Mouse (Mus musculus) gastrocnemius, postnatal 14 days (tissue): ENCODE data around the gene Dnaja2. TPM values are rescaled to one million over a fixed set of nuclear protein-coding genes. Genes with fewer than 3 reads are reported as not detected.

Experiments
- DNase-seq: peaks from one replicate; pipeline ENCODE4 v3.0.0; 2021; ENCODE audit warnings: mixed read lengths
- intact Hi-C: fragments of 180-260 bp; cut with DNase I; formaldehyde crosslinking; loops from one replicate; pipeline ENCODE4 v1.15.1; 2025; ENCODE audit warnings: low total_unique reads
- total RNA-seq, 2 experiments: library from RNA; stranded (reverse); gene quantifications; 2 replicates each; pipeline ENCODE4 v1.2.3; 2021

Gene Dnaja2
- total RNA-seq, 2 experiments from 2014 or later: 177 to 178 TPM

DNA sequence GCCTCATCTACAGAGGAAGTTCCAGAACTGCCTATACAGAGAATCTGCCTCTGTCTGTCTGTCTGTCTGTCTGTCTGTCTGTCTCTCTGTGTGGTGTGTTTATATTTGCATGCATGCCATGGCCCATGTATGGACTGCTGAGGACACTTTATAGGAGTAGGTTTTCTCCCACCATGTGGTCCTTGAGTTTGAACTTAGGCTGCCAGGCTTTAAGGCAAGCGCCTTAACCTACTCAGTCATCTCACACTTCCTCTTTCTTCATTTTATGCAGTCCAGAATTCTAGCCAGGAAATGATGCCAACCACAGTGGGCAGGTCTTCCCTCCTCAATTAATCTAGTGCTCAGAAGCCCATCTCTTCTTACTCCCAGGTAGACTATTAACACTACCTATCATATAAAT is 4.1 kb upstream of the Dnaja2 start:
- no peak for DNase-seq
- intact Hi-C loops: no loop called here

DNA sequence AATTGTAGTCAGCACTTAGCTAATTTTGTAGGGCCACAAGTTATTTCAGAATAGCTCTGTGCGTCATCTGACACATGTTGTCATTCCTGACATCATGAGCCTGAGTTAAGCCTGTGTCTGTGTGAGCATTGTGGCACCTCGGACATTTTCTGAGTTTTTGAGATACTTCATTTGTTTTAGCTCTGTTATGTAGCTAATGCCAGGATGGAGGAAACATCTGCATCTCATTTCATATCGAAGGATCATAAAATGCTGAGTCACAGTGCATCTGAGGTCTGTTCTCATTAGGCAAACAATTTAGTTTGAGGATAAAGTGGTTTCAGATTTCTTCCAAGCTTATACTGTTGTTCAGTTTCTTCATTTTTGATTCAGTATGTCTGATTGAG is 2.5 kb upstream of the Dnaja2 start:
- intact Hi-C loops: no loop called here
- no peak for DNase-seq

DNA sequence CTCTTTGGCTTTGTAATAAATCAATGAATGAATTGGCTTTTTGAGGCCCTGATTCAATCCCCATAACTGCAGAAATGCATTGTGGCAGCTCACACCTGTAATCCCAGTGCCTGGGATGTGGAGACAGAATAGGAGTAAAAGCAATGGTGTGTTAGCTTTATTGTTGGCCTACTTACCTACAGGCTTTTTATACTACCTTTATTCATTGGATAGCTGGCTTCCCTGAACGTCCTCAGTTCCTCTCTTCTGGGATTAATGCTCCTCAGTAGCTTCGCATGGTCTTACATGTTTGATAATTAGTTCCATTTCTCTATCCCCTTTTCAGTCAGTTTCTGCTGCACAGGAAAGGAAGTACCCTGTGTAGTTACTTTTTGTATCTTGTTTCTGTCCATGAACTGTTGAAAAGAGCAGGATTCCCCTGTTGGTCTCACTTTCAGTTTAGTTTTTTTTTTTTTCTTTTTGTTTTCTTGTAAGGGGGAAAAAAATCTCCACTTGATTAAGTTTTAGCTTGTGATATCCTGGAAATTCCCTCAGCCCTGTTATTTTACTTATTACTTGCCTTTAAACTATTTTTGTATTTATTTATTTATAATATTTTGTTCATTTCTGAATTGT is 1.9 kb upstream of the Dnaja2 start:
- DNase-seq: no peak
- intact Hi-C loops: no loop called here

DNA sequence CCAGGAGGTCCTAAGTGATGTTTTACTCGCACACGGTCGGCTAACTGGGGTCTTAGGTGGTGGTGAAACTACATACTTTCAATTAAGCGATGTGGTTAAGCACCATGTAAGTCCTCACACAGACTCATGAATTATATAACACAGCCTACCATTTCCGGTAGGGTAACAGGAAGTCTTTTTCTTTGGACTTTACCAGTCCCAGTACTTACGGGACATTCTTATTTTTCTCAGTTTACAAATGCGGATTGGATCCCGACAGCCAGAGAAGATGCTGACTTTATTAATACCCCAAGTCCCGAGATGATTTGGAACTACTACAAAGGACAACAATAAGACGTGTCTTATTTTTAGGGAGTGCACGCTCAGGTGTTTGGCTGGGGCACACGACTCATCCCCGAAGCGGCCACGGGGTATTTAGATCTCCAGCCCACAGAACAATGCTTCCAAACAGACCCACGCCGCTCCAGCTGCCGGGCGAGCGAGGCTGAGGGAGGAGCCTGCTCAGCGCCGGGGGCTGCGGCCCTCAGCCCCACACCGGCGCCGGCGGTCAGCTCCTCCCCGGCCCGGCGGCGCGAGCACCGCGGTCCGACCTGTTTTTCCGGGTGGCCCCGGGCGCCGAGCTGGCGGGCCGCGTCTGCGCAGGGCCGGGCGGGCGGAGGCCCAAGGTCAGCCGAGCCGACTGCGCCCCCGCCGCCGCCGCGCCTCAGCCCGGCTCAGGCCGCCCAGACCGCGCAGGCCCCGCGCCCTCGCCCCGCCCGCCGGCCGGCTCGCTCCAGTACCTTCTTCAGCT is 558 bp downstream of the Dnaja2 start:
- no peak for DNase-seq
- intact Hi-C loops: no loop called here

DNA sequence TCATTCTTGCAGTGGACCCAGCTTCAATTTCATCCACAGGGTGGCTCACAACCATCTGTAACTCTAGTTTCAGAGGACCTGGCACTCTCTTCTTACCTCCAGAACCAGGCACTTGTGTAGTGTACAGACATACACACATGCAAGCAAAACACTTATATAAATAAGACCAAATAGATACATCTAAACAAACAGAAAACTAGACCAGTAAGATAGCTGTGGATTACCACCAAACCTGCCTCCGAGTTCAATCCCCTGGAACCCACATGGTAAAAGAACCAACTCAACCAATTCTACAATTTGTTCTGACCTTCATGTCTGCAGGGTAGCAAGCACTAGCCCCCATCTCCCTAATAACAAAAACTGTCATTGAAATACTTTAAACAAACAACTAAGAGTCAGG is 3.2 kb downstream of the Dnaja2 start:
- intact Hi-C loops: no loop called here

DNA sequence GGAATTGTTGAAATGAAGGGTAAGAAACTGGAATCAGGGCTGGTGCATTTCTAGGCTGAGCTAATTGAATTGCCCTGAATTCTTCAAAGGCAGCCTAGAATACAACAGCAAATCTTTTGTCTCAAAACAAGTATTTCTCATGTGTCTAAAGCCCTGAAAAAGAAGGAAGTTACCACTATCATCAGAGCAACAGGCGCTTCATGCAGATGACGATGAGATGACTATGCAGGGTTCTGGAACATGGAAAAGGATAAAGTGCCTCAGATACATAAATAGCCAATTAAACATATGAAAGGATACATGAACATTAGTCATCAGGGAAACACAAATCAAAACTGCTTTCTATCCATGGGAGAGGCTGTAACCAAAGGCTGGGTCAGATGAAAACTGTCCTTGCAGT is 18.8 kb downstream of the Dnaja2 start:
- intact Hi-C loops: no loop called here
- no peak for DNase-seq

More for the DNA sequence above, 3.2 kb downstream of the Dnaja2 start:
- DNase-seq: no peak

DNA sequence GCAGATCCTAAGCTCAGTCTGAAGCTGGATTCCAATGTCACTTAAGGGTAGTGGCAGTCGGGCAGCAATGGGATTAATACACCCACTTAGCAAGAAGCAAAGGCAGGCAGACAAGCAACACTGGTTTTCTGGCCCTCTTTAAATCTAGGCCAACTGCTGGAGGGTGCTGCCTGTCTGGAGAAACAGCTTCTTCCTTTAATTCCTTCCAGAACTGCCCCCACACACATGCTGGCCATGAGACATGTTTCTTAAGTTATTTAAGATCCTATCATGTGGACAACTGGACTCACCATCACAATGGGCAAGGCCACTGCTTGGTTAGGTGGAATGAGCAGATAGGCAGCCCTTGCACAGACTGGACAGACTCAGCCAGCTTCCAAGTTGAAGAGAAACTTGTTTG is 21.0 kb downstream of the Dnaja2 start:
- intact Hi-C loops: no loop called here
- no peak for DNase-seq

DNA sequence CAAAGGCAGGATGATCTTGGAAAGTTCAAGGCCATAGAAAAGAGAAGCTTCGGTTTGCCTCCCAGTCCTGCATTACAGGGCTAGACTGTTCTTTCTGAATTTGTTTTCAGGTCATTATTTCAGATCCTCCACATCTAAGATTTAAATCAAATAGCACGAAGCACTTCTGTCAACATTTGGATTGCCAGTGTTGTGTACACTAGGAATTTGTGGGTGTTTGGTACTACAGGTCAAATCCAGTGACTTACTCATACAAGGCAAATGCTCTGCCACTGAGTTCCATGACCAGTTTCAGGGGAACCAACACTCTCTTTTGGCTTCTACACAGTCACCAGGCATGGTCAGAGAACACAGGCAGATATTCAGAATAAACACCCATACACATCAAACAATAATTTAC is 21.7 kb downstream of the Dnaja2 start:
- DNase-seq: no peak
- intact Hi-C loops: no loop called here

DNA sequence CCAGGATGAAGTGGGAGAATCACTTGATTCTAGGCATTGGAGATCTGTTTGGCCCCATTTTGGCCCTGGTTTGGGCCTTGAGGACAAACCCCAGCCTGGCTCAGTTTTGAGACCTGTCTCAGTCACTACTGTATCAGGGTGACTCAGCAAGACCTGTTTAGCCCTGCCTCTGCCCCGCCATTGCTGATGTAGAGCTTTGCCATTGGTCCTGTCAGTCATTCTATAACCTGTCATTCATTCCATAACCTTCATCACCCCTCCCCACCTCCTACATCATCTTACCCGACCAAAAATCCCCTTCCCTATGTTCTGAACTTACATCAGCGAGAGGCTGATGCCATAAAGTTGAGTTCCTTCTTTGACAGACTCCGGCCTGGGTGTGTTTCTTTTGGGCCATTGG is 22.3 kb downstream of the Dnaja2 start:
- DNase-seq: no peak
- intact Hi-C loops: no loop called here

DNA sequence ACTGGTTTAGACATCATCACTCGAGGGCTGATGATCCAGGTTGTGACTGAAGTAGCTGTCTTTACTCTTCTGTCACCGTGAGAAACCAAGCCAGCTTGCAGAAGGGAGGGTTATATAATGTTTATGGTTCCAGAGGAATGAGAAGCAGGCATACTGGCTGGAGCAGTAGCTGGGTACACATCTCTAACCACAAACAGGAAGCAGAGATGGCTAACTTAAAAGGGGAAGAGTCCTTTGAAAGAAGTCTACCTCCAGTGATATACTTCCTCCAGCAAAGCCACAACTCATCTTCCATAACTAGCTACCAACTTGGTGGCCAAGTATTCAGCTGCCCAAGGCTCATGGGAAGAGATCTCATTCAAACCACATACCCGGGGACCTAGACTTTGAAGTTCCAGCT is 23.7 kb downstream of the Dnaja2 start:
- no peak for DNase-seq
- intact Hi-C loops: no loop called here

DNA sequence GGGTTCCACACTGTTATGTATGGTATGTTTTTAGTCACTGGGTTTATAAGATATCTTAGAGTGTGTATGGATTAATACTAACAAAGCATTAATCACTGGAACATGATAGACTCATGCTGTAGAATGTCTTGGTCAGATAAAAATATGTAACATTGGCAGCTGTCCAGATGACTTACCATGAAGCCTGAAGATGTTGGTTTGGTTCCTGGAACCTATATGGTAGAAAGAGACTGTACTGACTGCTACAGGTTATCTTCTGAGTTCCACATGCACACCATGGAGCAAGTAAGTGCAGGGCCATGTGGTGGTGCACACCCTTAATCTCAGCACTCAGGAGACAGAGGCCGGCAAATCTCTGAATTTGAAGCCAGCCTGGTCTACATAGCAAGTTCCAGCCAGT is 24.4 kb downstream of the Dnaja2 start:
- no peak for DNase-seq
- intact Hi-C loops: no loop called here

DNA sequence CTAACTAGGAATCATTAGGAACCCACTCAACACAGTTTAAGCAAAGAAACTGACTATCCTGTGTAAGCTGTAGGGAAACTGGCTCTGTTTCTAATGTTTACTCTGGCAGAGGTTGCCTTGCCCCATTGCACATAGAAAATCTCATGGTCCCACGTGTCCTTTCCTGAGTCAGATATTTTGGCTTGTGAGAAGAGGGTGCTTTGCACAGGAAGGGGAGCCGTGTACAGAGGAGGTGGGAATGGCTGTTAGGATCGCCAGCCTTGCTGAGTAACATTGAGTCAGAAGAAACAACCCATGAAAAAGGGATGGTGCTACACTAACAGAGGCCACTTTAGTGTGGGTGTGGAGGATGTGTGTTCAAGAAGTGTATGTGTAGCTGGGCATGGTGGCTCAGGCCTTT is 26.2 kb downstream of the Dnaja2 start:
- intact Hi-C loops: no loop called here
- DNase-seq: no peak

DNA sequence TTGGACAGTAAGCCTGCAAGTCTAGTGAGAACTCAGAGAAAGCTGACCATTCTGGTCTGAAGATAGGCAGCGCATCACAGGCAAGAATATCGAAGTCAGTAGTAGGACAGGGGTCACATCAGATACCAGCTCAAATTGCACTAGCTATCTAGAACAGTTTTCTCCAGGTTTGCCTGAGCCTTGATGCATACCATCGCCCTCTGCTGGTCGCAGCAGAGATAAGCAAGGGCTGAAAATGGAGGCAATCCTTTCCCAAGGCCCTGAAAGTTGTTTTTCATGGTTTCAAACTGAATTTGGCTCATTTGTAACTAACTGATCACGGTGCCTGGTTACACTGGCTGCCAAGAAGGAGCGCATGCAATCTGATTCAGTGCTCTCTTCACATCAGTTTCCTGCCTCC is 29.0 kb downstream of the Dnaja2 start:
- intact Hi-C loops: no loop called here
- DNase-seq: peak; percentile 62

DNA sequence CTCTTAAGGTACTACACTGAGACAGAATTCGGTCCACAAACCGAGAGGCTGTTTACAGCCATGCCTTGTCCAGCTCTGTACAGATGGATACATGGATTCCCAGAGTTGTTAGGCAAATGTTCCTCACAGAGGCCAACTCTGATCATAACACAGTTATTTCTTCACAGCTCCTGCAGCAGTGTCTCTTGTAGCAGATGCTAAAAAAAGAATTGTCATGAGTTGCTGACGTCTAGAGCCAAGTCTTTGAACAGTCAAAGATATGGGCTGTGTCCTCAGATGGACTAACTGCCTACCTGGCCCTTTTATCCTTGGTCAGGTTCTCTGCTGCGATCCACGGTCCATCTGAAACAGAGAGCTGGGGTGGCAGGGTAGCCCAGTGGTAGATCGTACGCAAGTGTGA is 31.1 kb downstream of the Dnaja2 start:
- no peak for DNase-seq

DNA sequence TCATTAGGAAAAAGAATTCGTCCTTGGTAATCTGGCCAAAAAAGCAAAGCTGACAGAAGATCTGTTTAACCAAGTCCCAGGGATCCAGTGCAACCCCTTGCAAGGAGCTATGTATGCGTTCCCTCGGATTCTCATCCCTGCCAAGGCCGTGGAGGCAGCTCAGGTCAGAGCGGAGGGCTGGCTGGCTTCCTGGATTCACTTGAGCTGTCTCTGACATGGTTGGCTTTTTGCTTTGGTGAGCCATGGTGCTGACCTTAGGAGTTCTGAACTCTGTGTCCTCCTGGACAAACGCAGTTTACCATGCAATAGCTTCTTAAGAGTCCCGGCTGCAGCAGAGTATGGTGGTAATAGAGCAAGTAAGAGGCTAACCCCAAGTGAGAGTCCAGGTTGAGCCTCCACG is 33.8 kb downstream of the Dnaja2 start:
- intact Hi-C loops: no loop called here

More for the DNA sequence above, 31.1 kb downstream of the Dnaja2 start:
- intact Hi-C loops: no loop called here

DNA sequence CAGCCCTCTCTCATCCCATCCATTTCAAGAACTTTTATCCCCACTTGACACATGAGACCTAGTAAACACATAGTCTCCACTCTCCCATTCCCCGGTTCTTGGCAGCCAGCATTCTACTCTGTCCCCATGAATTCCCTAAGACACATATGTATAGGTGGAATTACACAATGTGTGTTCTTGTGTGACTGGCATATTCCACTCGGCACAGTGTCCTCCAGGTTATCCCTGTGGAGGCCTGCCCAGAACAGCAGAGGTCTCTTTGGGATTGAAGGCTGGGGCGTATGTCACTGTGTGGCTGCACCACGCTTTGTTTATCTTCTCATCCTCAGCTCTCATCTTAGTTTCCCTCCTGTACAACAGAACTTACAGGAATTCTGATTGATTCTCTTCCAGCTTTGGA is 34.6 kb downstream of the Dnaja2 start:
- intact Hi-C loops: no loop called here
- no peak for DNase-seq

More for the DNA sequence above, 33.8 kb downstream of the Dnaja2 start:
- DNase-seq: peak; percentile 70

DNA sequence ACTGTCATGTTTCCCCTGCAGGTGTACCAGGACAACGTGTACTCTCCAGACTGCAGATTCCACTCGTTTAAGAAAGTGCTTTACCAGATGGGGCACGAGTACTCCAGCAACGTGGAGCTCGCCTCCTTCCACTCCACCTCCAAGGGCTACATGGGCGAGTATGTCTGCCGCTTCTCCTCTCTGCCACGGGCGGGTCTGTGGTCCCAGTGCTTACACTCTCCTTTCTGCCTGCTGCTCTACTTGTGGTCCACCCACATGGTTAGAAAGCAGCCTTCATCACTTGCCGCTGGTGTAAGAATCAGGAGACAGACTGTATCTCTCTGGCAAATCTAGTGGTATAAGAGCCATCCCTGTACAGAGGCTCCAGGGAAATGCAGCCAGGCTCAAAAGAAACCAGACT is 37.2 kb downstream of the Dnaja2 start:
- intact Hi-C loops: no loop called here

DNA sequence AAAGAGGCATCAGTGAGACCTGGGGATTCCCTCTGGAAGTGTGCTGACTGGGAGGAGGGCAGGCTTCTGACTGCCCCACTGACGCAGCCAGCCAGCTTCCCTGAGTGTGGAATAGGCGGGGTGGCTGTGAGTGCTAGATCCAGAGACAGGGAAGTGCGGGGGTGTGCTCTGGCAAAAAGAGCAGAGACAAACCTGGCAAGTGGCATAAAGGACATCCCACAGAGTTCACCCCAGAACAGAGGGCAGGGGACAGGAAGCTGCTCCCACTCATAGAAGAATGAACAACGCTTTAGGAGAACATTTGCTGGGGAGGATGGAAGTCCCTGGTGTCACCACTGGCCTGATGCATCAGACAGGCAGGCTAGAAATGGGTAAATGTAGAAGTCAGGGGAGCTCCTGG is 37.8 kb downstream of the Dnaja2 start:
- no peak for DNase-seq
- intact Hi-C loops: no loop called here

More for the DNA sequence above, 37.2 kb downstream of the Dnaja2 start:
- no peak for DNase-seq

DNA sequence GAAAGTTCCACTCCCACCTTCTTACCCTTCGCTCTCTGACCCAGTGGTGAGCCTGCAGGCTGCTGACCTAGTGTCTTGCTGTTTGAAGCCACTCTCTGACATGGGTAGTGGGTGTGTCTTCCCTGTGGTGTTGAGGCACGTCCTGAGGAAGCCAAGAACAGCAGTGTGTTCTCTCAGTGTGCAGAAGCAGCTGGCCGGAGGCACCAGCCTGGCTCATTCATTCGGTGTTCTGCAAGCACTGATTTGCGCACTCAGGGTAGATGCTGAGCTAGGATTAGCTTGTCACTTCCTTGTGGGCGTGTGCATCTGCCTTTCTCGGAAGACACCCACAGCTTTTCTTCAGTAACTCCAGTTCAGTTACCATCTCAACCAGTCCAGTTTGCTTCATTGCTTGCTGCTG is 39.8 kb downstream of the Dnaja2 start:
- intact Hi-C loops: no loop called here
- no peak for DNase-seq

DNA sequence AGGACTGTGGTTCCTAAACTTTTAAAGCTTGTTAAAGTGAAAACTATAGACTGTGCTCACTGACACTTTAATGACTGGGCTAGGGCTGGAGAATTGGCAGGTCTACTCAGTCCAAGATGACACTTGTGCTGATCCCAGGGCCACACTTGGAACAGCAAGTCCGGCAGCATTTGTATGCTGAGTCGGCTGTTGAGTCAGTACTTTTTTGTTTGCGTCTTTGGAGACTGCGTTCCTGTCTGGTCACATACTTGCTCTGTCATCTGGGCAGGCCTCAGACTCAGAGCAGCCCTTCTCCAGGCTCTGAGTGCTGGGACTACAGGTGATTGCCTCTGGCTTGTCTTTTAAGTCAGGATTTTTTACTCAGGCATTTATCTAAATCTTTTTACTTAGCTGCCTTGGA is 41.9 kb downstream of the Dnaja2 start:
- no peak for DNase-seq

DNA sequence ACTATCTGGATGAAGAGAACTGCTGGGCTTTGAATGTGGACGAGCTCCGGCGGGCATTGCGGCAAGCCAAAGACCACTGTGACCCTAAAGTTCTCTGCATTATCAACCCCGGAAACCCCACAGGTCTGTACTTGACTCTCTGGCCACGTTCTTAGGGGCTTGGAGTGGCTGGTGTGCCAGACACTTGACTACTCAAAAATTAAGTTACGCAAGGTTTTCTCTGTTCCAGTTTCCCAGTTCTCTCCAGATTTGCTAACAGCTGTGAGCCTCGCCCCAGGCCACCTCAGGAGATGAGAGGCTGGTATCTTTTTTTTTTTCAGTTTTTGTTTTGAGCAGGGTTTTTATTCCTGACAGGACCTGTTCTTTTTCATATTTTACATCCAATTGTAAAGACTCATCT is 42.9 kb downstream of the Dnaja2 start:
- intact Hi-C loops: no loop called here
- DNase-seq: no peak

More for the DNA sequence above, 41.9 kb downstream of the Dnaja2 start:
- intact Hi-C loops: no loop called here
